Mouse (Mus musculus) gastrocnemius, adult 18-20 months (tissue): ENCODE data around the gene Gpr82. TPM values are rescaled to one million over a fixed set of nuclear protein-coding genes. Genes with fewer than 3 reads are reported as not detected.

ENCODE experiments used
- DNase-seq: peaks from one replicate; pipeline ENCODE4 v3.0.0; 2021; ENCODE audit warnings: low spot score
- long read RNA-seq, 2 experiments: library from polyadenylated mRNA; stranded (forward); transcript quantifications; one replicate each; pipeline ENCODE4 v2.0.0; 2021
- total RNA-seq, 2 experiments: library from RNA; stranded (reverse); gene quantifications; 2 replicates each; pipeline ENCODE4 v1.2.3; 2021

Gene Gpr82
- total RNA-seq: not detected
- long read RNA-seq, experiment 1: 0 reads
- long read RNA-seq, experiment 2: 0 reads

DNA sequence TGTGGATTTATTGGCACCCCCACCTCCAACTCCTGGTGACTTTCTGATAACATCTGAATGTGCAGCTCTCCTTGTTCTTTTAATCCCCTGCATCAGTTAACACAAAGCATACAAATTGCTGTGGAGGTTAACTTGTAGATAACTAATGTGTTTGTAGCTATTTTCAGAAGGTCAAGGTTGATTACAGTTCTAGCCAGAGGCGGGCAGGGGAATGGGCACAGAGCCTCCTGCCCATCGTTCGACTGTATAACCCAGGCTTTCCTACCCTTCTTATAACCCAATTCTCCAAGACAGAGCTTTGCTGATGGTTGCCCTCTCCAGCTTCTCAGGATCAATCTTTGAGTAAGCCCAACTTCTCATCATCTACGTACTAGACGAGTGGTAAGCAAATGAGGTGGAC, at the start of gene Gpr82:
Gene Gpr82, plus strand, starts transcription at position 301 of the 400 bp plus-strand sequence.
- no peak for DNase-seq

DNA sequence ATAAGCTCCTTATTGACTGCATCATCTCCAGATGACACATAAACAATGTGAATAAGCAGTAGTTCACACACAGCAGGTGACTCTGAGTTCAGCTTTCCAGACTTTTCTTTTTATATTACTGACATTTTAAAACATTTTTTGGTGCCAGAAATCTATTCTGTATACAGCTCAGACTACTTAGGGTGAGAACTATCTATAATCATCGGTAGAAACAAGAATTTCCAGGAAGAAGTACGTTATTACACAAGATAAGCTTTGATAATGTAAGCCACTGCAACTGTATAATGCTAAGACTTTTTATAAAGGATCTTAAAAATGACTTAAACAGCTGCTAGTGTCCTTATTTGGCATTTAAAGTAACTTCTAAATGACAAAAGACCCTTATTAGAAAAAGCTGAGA, 49.0 kb upstream of the Gpr82 start:
- no peak for DNase-seq

DNA sequence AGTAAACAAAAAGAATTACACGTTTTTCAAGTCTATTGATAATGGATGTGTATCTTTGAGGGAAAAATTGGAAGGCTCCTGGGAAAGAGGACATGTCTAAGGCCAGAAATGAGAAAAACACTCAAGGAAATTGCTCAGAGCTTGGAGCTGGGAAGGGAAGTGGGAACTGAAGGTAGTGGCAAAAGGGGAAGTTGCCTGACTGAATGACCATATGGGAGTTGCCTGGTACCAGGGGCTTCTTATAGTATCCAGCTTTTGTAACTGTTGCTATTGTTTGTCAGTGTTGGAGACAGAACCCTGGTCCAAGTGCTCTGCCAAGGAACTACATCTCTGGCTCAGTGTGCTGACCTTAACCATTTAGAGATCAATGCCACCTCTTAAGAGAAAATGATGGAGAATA, 44.4 kb upstream of the Gpr82 start:
- no peak for DNase-seq

DNA sequence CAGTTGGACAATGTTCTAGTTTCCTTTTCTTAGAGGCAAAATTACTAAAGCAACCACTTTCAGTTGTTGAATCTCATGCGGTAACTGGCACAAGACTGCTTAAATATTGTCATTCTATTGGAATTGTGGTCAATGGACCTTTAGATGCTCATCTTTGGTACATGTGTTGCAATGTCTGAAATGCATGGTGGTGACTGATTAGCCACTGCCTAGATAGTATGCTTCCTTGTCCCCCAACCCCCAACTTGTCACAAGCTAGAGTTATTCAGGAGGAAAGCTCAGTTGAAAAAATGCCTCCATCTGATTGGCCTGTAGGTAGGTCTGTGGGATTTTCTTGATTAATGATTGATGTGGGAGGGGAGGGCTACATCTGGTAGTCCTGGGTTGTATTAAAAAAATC, 43.9 kb upstream of the Gpr82 start:
- DNase-seq: no peak

DNA sequence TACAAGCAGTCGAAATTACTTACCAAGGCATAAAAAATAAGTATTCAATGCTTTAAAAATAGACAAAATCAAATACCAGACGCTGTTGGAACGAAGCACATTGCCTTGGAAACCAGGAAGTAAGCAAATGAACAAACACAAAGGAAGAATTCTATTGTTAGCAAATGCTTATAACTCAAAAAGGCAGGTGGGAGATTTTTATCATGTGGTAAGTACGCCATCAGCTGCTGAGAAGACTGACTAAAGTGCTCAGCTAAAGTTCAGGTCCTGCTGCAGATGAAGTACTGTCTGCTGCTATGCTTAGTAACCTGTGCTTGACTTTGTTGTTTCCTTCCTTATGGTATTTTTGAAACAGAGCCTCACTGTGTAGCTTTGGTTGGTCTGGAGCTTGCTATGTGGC, 42.7 kb upstream of the Gpr82 start:
- no peak for DNase-seq

DNA sequence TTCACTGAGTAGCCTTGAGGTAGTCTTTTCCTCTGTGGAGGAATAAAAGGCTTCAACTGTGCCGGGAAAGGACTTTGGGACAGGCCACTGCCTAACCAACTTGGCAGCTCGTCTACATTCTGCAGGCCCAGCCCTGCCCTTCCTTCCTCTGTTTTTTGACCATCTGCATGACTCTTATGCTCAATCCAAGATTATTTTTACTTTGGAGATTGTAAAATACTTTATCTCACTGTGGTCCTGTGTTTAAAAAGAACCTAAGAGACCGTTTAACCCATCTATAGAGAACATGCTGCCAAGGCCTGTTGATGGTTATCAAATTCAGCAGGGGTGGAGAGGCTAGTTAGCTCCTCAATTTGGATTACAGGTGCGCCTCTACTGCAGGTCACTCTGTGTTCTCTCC, 39.7 kb upstream of the Gpr82 start:
- no peak for DNase-seq

DNA sequence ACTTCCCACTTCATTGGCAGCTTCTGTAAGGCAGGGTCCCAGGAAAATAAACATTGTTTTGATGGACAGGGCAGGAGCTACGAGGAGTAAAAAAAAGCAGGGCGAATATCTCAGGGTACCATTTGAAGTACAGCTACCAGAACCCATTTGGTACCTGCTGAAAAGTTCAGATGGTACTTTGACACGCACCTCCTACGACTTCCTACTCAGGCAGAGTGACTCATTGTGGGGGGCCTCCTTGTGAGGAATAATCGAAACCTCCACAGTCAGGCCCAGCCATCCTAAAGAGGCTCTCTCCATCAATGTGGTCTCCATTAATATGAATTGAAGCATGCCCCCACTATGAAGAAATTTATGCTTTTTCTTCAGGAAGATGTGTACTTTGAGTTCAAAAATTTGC, 38.5 kb upstream of the Gpr82 start:
- DNase-seq: no peak

DNA sequence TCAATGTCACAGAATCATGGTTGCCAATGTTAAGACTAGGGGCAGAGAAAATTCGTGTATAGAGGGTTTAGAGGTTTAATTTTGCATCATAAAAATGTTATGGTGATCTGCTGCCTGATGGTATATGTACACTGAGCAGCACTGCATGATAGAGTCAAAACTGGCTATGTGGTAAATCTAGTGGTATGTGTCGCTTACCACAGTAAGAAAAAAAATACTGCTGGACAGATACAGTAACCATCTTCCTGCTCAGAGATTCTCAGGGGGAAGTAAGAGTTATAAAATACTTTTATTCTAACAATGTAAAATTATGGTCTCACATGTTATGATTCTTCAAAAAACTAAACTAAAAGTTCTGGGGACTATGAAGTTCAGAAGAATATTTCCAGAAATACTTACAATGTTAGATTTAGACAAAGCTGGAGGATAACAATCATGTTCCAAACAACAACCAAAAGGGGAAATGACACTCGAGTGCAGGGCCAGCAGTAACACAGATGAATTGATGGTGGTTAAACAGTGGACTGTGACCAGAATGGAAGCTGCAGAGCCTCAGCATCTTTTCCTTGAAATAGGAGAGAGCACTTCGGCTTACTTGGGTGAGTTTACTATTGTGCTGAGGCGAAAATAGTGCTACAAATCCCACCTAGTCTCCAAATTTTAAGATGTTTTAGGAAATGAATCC, 29.4 kb upstream of the Gpr82 start, which contains the start of gene Gpr34:
Gene Gpr34, plus strand, starts transcription at position 491 of the 685 bp plus-strand sequence.
- no peak for DNase-seq

DNA sequence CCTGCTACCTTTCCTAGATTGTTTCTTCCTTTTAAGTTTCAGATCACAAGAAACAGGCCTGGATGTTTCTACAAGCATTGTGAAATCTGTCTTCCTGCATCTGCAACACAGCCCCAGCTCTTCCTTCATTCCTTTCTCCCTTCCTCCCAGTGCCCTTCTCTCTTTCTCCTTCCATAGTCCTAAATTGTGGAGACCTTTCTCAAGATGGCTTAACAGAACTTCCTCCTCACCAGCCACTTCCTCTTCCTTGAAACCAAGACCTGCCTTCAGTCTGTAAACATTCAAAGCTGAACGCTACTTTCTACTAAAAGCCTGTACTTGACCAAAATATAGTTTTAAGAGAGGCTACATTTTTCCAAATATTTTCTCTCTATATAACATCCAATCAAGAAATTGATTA, 24.8 kb upstream of the Gpr82 start:
- DNase-seq: no peak

DNA sequence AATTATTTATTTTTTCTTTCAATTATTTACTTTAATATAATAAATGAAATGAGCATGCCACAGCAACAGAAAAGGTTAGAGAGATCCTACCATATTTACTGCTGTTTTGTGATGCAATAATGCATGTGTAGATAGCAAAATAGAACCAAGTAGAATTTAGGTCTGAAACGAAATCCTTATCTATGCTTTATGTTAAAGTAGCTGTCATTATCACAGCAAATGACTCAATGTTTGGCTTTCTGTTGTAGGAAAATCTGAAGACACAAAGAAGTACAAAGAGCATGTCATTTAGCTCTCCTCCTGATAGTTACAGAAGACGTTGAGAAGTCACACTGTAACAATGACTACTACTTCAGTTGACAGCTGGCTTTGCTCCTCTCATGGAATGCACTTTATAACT, 22.3 kb upstream of the Gpr82 start:
- no peak for DNase-seq

DNA sequence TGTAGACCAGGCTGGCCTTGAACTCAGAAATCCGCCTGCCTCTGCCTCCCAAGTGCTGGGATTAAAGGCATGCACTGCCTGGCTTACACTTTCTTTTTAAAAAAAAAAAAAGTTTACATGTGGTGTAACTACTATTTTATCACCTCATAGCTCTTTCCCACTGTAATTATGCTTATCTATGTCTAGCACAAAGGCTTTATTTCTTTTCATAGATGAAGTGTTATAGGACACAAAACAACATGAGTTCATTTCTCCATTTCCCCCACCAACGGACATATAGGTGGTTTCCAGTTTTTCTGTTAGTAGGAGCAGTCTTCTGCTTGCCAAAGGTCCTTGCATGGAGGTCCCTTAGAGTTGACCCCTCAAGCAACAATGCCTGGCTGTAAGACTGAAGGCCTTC, 9.3 kb upstream of the Gpr82 start:
- DNase-seq: no peak

DNA sequence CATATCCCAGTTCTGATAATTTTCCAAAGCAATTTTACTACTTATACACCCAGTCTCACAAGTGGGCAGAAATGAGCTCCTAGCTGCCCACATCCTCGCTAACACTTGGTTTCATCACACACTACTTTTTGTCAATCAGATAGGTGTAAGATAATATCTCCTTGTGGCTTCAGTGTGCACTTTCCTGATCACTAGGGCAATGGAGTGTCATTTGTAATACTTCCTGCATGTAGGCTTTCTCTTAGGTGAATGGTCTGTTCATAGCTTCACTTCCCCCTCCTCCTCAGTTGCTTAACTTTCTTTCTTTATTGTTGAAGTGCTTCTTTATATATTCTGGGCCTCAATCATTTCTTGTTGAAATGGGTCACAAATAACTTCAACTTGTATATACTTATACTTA, 8.9 kb upstream of the Gpr82 start:
- no peak for DNase-seq

DNA sequence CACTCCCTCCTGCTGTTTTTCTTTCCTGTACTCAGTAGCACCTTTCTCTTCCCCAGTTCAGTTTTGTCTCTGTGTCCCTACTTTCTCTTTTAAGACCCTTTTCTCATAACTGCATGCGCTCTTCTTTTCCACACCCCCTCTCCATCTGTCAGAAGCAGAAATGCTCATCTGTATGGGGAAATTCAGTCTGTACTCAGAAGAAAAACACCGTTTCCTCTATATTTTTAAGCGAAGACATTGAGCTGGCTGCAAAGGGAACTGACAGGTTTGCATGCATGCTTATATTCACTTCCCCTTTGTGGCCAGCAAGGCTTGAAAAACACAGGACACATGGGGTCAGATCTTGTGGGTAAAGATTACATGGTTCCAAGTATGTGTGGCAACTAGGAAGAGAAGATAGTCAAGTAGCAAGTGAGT, 6.2 kb upstream of the Gpr82 start:
- DNase-seq: no peak

DNA sequence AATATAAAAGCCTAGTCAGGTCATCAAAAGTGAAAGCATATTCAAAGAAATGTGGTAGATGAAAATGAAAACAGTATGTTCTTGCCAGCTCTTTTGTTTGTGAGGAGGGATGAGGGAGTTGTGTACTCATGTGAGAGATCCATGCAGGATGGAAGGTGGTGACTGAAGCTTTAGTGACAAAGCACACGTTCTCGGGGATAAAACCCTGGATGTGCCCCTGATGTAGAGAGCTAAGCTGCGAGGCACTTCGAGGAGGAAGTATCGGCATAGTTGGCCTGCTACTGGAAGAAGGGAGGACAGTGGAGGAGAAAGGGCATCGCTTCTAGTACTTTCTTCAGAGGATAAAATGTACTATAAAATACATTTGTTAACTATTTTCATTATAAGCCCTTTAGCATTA, 5.3 kb upstream of the Gpr82 start:
- DNase-seq: no peak

DNA sequence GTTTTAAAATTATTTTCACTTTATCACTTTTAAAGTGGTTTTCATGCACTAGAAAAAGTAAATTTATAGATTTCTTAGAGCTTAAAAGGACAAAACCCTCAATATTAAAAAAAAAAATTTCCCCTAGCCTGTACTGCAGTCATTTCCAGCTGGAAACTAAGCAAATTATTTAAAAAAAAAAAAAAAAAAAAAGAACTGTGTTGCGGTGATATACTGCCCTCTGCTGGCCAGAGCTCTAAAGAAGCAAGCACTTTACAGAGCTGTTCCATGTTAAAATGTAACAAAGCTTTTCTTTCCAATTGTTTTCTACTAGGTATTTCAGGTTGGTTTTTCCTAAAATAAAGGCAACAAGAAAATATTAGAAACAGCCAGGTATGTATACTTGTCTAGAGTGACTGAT, 4.4 kb upstream of the Gpr82 start:
- DNase-seq: peak; percentile 21

DNA sequence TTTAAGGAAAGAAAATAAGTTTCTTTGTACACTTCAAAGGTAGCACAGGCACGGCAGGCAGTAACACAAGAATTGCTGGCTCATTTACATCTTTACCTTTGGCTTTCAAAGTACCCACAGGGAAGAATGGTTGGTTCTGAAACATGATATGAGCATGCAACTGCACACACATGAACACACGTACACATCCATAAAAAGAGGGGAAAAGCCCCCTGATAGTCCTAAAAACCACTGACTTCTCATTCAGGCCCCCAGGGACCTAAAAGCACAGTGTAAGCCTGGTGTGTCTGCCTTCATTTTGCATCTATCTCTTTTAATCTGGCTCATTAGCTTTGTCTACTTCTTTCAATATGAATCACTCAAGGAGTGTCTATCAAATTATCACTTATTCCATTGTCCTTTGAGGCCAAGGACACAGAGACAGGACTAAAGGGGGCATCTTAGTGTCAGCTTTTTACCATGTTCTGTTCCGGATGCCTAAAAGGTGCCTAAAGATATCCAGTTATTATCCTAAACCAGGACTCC, 2.5 kb upstream of the Gpr82 start:
- DNase-seq: no peak

DNA sequence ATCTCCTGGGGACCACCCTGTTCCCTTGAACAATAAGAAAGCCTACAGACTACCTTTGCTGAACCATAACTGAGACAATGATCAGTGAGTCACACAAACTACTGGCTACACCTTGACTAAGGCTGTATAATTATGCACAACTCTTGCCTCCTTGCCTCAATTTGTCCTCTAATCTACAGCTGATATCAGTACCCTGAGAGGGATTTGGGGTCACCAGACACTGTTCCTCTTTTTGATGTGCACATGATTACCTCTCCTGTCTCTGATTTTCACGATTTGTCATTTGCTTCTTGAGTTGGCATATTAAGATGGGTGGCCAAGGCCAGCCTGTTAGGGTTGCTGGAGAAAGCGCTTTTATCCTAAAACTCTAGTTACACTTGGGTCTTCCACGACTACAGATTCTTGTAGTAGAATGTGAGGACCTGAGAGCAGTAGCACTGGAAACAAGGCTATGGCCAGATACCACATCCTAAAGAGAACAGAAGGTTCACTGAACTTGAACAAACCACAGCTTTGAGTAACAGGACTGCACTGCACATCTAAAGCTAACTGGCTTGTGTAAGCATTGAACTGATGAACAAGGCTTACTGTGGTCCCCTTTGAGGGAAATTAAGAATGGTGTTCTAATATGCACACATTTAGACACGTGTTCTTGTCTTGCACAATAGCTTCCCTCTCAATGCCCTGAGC, 1.8 kb upstream of the Gpr82 start:
- no peak for DNase-seq

DNA sequence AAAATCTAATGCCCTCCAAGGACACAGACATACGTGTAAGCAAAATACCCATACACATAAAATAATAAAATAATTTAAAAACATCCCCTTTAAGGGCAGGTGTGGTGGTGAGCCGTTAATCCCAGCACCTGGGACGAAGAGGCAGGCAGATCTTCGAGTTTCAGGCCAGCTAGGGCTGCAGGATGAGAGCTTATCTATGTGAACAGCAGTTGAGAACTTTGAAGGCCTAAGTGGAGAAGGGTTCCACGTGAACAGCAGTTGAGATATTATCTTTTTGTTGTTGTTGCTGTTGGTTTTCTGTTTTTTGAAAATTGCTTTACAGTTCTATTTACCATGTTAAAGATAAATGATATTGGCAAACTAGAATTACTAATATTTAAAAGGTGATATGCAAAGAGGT, 7.7 kb downstream of the Gpr82 start:
- DNase-seq: no peak

DNA sequence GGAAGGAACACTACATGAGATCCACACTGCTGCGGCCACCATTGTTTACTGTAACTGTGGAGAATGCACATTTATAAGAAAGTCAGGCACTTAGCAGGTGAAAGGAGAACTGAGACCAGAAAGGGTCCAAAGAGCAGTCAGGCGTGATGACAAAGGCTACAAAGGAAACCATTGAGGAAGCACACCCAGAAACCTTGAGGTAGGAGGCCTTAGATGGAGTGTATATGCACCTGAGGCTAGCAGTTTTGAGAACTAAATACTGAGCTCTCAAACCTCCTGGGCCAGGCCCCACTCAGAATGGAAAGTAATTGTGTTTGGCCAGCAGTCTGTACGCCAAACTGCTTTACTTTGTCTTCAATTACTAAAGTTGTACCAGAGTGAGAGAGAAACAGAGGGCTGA, 9.2 kb downstream of the Gpr82 start:
- DNase-seq: no peak

DNA sequence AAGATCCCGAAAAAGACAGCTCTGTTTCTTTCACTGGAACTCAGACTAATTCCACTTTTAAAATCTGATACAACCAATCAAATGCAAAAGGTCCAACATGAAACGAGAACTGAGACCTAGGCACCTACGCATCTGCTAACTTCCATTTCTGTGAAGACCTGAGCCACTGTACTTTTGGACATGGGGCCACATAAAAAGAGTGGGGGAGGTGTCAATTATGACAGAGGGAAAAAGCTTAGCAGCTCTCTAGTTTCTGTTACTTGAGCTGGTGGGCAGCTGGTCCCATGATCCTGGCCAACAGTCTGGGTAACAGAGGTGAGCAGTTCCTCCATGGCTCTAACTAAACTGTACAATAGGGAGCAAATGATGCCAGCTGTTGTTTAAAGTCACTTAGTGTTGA, 11.8 kb downstream of the Gpr82 start:
- DNase-seq: no peak

DNA sequence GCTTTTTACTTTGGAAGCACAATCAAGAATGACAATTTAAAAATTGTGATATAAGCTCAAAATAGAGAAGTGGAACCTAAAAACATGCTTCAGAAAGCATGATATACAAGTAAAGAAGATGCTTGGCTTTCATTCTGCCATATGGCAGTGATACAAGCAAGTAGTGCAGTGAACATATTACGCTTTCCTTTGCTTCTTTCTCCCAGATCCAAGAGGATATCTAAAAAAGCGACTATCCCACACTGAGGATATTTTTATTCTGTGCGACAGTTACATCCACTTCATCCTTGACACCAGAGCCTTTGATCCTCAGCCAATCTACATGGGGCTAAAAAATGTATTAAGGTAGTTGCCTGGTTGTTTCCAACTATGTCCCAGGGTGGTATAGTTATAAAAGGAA, 20.6 kb downstream of the Gpr82 start:
- DNase-seq: no peak

DNA sequence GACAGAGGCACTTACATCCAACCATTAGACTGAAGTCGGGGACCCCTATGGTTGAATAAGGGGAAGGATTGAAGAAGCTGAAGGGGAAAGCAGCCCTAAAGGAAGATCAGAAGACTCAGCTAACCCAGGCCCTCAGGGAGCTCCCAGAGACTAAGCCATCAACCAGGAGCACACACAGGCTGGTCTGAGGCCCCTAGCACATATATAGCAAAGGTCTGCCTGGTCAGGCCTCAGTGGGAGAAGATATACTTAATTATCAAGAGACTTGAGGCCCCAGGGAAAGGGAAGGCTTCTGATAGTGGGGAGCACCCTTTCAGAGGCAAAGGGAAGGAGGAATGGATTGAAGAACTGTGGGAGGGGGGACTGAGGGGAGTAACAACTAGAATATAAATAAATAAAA, 25.4 kb downstream of the Gpr82 start:
- DNase-seq: no peak

DNA sequence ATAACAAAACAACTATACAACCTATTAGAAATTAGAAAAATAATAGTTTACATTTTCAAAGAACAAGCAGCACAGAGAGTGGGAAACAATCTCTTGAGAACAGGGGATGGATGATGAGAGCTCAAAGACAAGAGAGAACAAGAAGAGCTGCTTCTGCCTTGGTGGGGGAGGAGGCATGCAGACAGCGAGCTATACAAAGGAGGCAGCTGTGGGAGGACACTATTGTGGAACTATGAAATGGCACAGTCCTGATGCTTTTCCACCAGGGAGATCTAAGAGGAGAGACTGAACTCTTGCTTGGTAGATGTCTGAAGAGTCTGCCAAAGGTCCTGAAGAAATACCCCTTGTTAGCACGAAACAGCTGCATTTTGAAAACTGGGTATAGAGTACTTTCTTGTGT, 27.2 kb downstream of the Gpr82 start:
- no peak for DNase-seq
